Mouse (Mus musculus): ENCODE data around the gene Olfr1262. TPM values are rescaled to one million over a fixed set of nuclear protein-coding genes. Genes with fewer than 3 reads are reported as not detected.

The Olfr1262 gene
- not detected for total RNA-seq (2021)

- intact Hi-C loops (cut with DNase I): no loop called here
Observed at GRCm38 (mm10) chr2:89999845-90000244, at the start of gene Olfr1262. TSS of gene Olfr1262 (plus strand) at chr2:90000145.

GRCm38 (mm10) chr2:89974184-89974583, 25.8 kb upstream of the Olfr1262 start, which contains the start of gene Olfr1260:
TSS of gene Olfr1260 (plus strand) at chr2:89974340.
- peak in 1 of 2 experiments; percentile 1 for DNase-seq (ENCODE audit: extremely low spot score in 1 of 2, low spot score in 2 of 2)
- intact Hi-C loops (cut with DNase I): no loop called here

More at GRCm38 (mm10) chr2:89999845-90000244, at the start of gene Olfr1262:
- DNase-seq (ENCODE audit: extremely low spot score in 1 of 2, low spot score in 2 of 2): no peak

- DNase-seq (ENCODE audit: extremely low spot score in 1 of 2, low spot score in 2 of 2): no peak
- intact Hi-C loops (cut with DNase I): no loop called here
Observed at GRCm38 (mm10) chr2:89977709-89978108, 22.2 kb upstream of the Olfr1262 start.

- no peak for DNase-seq (ENCODE audit: extremely low spot score in 1 of 2, low spot score in 2 of 2)
Observed at GRCm38 (mm10) chr2:89990921-89991320, 9.0 kb upstream of the Olfr1262 start, which contains the start of gene Olfr1261. TSS of gene Olfr1261 (plus strand) at chr2:89991221.

GRCm38 (mm10) chr2:90011831-90012230, 11.9 kb downstream of the Olfr1262 start, which contains the start of gene Olfr1263:
TSS of gene Olfr1263 (plus strand) at chr2:90012131.
- intact Hi-C loops (cut with DNase I): no loop called here
- no peak for DNase-seq (ENCODE audit: extremely low spot score in 1 of 2, low spot score in 2 of 2)

More at GRCm38 (mm10) chr2:89990921-89991320, 9.0 kb upstream of the Olfr1262 start, which contains the start of gene Olfr1261:
- intact Hi-C loops (cut with DNase I): no loop called here

- no peak for DNase-seq (ENCODE audit: extremely low spot score in 1 of 2, low spot score in 2 of 2)
- intact Hi-C loops (cut with DNase I): no loop called here
Observed at GRCm38 (mm10) chr2:90025477-90025876, 25.5 kb downstream of the Olfr1262 start, which contains the start of gene Olfr1264. TSS of gene Olfr1264 (minus strand) at chr2:90025577.

- no peak for DNase-seq (ENCODE audit: extremely low spot score in 1 of 2, low spot score in 2 of 2)
- intact Hi-C loops (cut with DNase I): no loop called here
Observed at GRCm38 (mm10) chr2:90035037-90035436, 35.1 kb downstream of the Olfr1262 start, which contains the start of gene Olfr1265. TSS of gene Olfr1265 (plus strand) at chr2:90035337.

Other genes with a start within 250 kb of the Olfr1262 start
- not detected for gene Olfr1253, start 243.1 kb upstream of the Olfr1262 start, total RNA-seq (2021)
- not detected for gene Olfr1254, start 206.5 kb upstream of the Olfr1262 start, total RNA-seq (2021)
- gene Olfr1255, start 188.1 kb upstream of the Olfr1262 start, total RNA-seq (2021): not detected
- gene Olfr1256, start 158.6 kb upstream of the Olfr1262 start, total RNA-seq (2021): under 1 TPM in 1 of 2 experiments, not detected in 1; 0.06 TPM
- gene Olfr48, start 151.9 kb upstream of the Olfr1262 start, total RNA-seq (2021): not detected
- gene Olfr1257, start 121.7 kb upstream of the Olfr1262 start, total RNA-seq (2021): not detected
- not detected for gene Olfr1258, start 72.8 kb upstream of the Olfr1262 start, total RNA-seq (2021)
- gene Olfr1259, start 51.5 kb upstream of the Olfr1262 start, total RNA-seq (2021): not detected
- not detected for gene Olfr1260, start 25.8 kb upstream of the Olfr1262 start, total RNA-seq (2021)
- not detected for gene Olfr1261, start 8.9 kb upstream of the Olfr1262 start, total RNA-seq (2021)
- not detected for gene Olfr1263, start 12.0 kb downstream of the Olfr1262 start, total RNA-seq (2021)
- not detected for gene Olfr1264, start 25.4 kb downstream of the Olfr1262 start, total RNA-seq (2021)
- under 1 TPM in 1 of 2 experiments, not detected in 1; 0.08 TPM for gene Olfr1265, start 35.2 kb downstream of the Olfr1262 start, total RNA-seq (2021)
- gene Olfr140, start 63.4 kb downstream of the Olfr1262 start, total RNA-seq (2021): not detected
- not detected for gene Olfr1269, start 121.3 kb downstream of the Olfr1262 start, total RNA-seq (2021)
- not detected for gene Olfr32, start 142.2 kb downstream of the Olfr1262 start, total RNA-seq (2021)
- not detected for gene Olfr1270, start 152.9 kb downstream of the Olfr1262 start, total RNA-seq (2021)
- under 1 TPM in 1 of 2 experiments, not detected in 1; 0.17 TPM for gene Olfr1506, start 224.3 kb downstream of the Olfr1262 start, total RNA-seq (2021)